Mouse (Mus musculus) hindbrain, postnatal 0 days (tissue): ENCODE results near the gene Clec10a. TPM values are rescaled to one million over a fixed set of nuclear protein-coding genes. Genes with fewer than 3 reads are reported as not detected.

Source experiments
- ATAC-seq: fragments of 200-750 bp; cut with Nextera tagmentation; 2 replicates; pipeline ENCODE4 v1.8.0; 2017; ENCODE audit warnings: mild to moderate bottlenecking, moderate TSS enrichment, moderate library complexity
- DNase-seq: peaks from one replicate; pipeline ENCODE4 v3.0.0-alpha.2; 2015; ENCODE audit warnings: low spot score
- H3K27ac ChIP-seq: fragments of 300-500 bp; sonication (generic); 2 replicates; pipeline ENCODE4 v1.5.1; 2014; ENCODE audit warnings: mild to moderate bottlenecking
- H3K27me3 ChIP-seq: fragments of 300-500 bp; sonication (generic); 2 replicates; pipeline ENCODE4 v1.6.1; 2014; ENCODE audit warnings: low read length, mixed read lengths; ENCODE audit not compliant: insufficient read depth
- H3K36me3 ChIP-seq: fragments of 300-500 bp; sonication (generic); 2 replicates; pipeline ENCODE4 v1.6.1; 2014; ENCODE audit warnings: low read length, mixed read lengths; ENCODE audit not compliant: insufficient read depth
- H3K4me1 ChIP-seq: fragments of 300-500 bp; sonication (generic); 2 replicates; pipeline ENCODE4 v1.6.1; 2014; ENCODE audit warnings: antibody characterized with exemption, low read length, mixed read lengths; ENCODE audit not compliant: insufficient read depth
- H3K4me2 ChIP-seq: fragments of 300-500 bp; sonication (generic); 2 replicates; pipeline ENCODE4 v1.6.1; 2014; ENCODE audit warnings: low read depth, mild to moderate bottlenecking, low read length, moderate library complexity, mixed read lengths
- H3K4me3 ChIP-seq: fragments of 300-500 bp; sonication (generic); 2 replicates; pipeline ENCODE4 v1.5.1; 2014; ENCODE audit warnings: low read length
- H3K9ac ChIP-seq: fragments of 300-500 bp; sonication (generic); replicated peaks from 2 replicates; pipeline ENCODE4 v1.6.1; 2014; ENCODE audit warnings: mild to moderate bottlenecking, low read length, moderate library complexity, mixed read lengths
- H3K9me3 ChIP-seq: fragments of 300-500 bp; sonication (generic); 2 replicates; pipeline ENCODE4 v1.6.1; 2016; ENCODE audit warnings: low read length, mixed read lengths
- CTCF ChIP-seq: IDR thresholded peaks from 2 replicates; pipeline ENCODE4 v1.5.1; 2016; ENCODE audit warnings: antibody characterized with exemption, control low read depth, low read depth
- WGBS: fragments of 180-500 bp; shearing (Covaris S2); extraction: QIAGEN DNeasy Blood & Tissue Kit; methylation state at CpG from one replicate; pipeline ENCODE4 v1.1.7; 2014; 5-methylcytosine and 5-hydroxymethylcytosine counted together
- polyA plus RNA-seq: library from polyadenylated mRNA; unstranded; fragments of >200 nt; fragmentation: Nextera tagmentation; extraction: Ambion mirVana; gene quantifications from 2 replicates; pipeline ENCODE4 v1.2.1, GENCODE M21; 2015
- total RNA-seq: library from RNA; depleted of rRNA; stranded (reverse); fragments of >200 nt; gene quantifications from 2 replicates; pipeline ENCODE4 v1.2.3, GENCODE M21; 2014

The Clec10a gene
- total and polyA plus RNA-seq, 2 experiments from 2014 or later: 1.3 to 1.7 TPM

DNA sequence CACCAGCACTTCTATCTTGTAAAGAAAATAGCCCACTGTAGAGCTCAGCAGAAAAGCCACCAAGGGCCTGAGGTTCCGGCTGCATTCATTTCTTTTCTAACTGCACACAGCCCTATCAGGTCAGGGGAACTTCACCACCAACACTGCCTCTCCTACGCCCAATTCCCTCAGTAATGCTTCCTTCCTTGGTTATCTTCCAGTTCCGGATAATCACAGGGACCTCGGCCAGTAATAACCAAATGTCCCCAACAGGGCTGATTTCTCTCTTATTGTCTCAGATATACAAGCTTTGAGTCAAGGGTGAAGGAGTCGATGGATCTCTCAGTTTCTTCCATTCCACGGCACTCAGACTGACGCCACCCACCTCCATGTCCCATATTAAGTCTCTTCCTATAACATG is 51.3 kb downstream of the Clec10a start:
- no peak overlapping the region for H3K4me2 ChIP-seq
- H3K4me3 ChIP-seq: no peak overlapping the region
- TF ChIP-seq CTCF: no peak
- ATAC-seq (no peak), DNase-seq (no peak)
- no peaks in the 10 kb centered on the region for H3K36me3 ChIP-seq
- 78% methylated on average over 7 of the region's 7 CpGs for WGBS
- no peaks in the 10 kb centered on the region for H3K27me3 ChIP-seq
- no peaks in the 10 kb centered on the region for H3K9me3 ChIP-seq
- no peaks in the 10 kb centered on the region for H3K4me1 ChIP-seq
- H3K9ac ChIP-seq: no peak overlapping the region
- H3K27ac ChIP-seq: no peak overlapping the region

GRCm38 (mm10) chr11:70208778-70209388 is 52.9 kb downstream of the Clec10a start:
- H3K27ac ChIP-seq: no peak overlapping the region
- no peak for TF ChIP-seq CTCF

GRCm38 (mm10) chr11:70210681-70211080 is 54.7 kb downstream of the Clec10a start:
- no peak overlapping the region for H3K4me3 ChIP-seq
- no peaks in the 10 kb centered on the region for H3K9me3 ChIP-seq
- no peaks in the 10 kb centered on the region for H3K36me3 ChIP-seq
- no peak for DNase-seq
- WGBS: 88% methylated on average over 2 of the region's 2 CpGs
- no peak for ATAC-seq
- H3K9ac ChIP-seq: no peak overlapping the region
- 0 out of 2 replicates have a peak, but pooled peaks cover 7% of the 10 kb centered on the region for H3K4me1 ChIP-seq
- H3K27ac ChIP-seq: no peak overlapping the region
- no peak overlapping the region for H3K4me2 ChIP-seq
- no peaks in the 10 kb centered on the region for H3K27me3 ChIP-seq
- TF ChIP-seq CTCF: no peak

More at GRCm38 (mm10) chr11:70208778-70209388, 52.9 kb downstream of the Clec10a start:
- no peaks in the 10 kb centered on the region for H3K36me3 ChIP-seq
- 0 out of 2 replicates have a peak, but pooled peaks cover 3% of the 10 kb centered on the region for H3K4me1 ChIP-seq
- DNase-seq: no peak
- WGBS: 80% methylated on average over 5 of the region's 5 CpGs
- no peak for ATAC-seq
- H3K4me3 ChIP-seq: no peak overlapping the region
- no peaks in the 10 kb centered on the region for H3K9me3 ChIP-seq
- H3K4me2 ChIP-seq: no peak overlapping the region
- H3K27me3 ChIP-seq: no peaks in the 10 kb centered on the region
- H3K9ac ChIP-seq: no peak overlapping the region

GRCm38 (mm10) chr11:70211972-70212371 is 56.0 kb downstream of the Clec10a start:
- Histone ChIP-seq H3K27me3 (no peaks in the 10 kb centered on the region), H3K27ac (no peak overlapping the region), H3K4me2 (no peak overlapping the region), H3K4me1 (0 out of 2 replicates have a peak, but pooled peaks cover 7% of the 10 kb centered on the region), H3K9me3 (no peaks in the 10 kb centered on the region), H3K4me3 (no peak overlapping the region), H3K36me3 (no peaks in the 10 kb centered on the region), H3K9ac (no peak overlapping the region)
- ATAC-seq (no peak), DNase-seq (no peak)
- WGBS: 76% methylated on average over 6 of the region's 6 CpGs
- TF ChIP-seq CTCF: no peak

- Histone ChIP-seq H3K9me3 (no peaks in the 10 kb centered on the region), H3K9ac (peak within 1 kb of the TSS; percentile 54; the same call in 1 of the 2 replicates), H3K27ac (no peak within 1 kb of the TSS), H3K4me2 (peak within 1 kb of the TSS; percentile 77), H3K36me3 (peaks cover 3% of the 10 kb centered on the region; the same call in 1 of the 2 replicates), H3K27me3 (no peaks in the 10 kb centered on the region), H3K4me1 (0 out of 2 replicates have a peak, but pooled peaks cover 7% of the 10 kb centered on the region), H3K4me3 (peak within 1 kb of the TSS; percentile 44)
- no peak for TF ChIP-seq CTCF
- WGBS: 57% methylated on average over 6 of the region's 6 CpGs
- no peak for DNase-seq
- no peak for ATAC-seq
Measured at GRCm38 (mm10) chr11:70212423-70212822, 56.4 kb downstream of the Clec10a start, which contains the start of gene Slc16a11. Gene Slc16a11 (plus strand): TSS chr11:70212752.

DNA sequence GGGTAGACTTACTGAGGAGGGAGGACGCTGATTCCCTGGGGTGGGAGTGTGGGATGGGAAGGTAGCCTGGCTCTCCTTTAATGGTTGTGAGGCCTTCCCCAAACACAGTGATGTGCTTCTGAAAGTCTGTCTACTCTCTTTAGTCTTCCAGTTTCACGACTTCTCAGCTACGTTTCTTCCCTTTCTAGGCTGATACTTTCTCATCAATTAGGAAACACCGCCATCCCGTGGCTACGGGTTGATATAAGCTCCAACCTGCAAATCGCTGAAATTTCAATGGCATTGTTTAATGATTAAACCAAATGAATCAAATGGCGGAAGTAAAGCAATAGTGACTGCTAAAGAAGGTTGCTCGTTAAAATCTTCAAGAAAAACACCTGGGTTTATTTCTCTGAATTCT is 56.9 kb downstream of the Clec10a start:
- DNase-seq: peak; percentile 89
- peak; percentile 79 for TF ChIP-seq CTCF
- 9% methylated on average over 9 of the region's 9 CpGs for WGBS
- no peak overlapping the region for H3K4me3 ChIP-seq
- 0 out of 2 replicates have a peak, but pooled peaks cover 7% of the 10 kb centered on the region for H3K4me1 ChIP-seq
- no peaks in the 10 kb centered on the region for H3K9me3 ChIP-seq
- peaks cover 3% of the 10 kb centered on the region; the same call in 1 of the 2 replicates for H3K36me3 ChIP-seq
- ATAC-seq: no peak
- H3K9ac ChIP-seq: no peak overlapping the region
- H3K27me3 ChIP-seq: no peaks in the 10 kb centered on the region
- H3K27ac ChIP-seq: no peak overlapping the region
- peak overlapping the region; percentile 77; the same call in 1 of the 2 replicates for H3K4me2 ChIP-seq

- DNase-seq: peak; percentile 53
- Histone ChIP-seq H3K9ac (peak overlapping the region; percentile 54), H3K9me3 (no peaks in the 10 kb centered on the region), H3K4me2 (peak overlapping the region; percentile 77), H3K4me1 (0 out of 2 replicates have a peak, but pooled peaks cover 12% of the 10 kb centered on the region), H3K36me3 (peaks cover 3% of the 10 kb centered on the region; the same call in 1 of the 2 replicates), H3K27me3 (no peaks in the 10 kb centered on the region), H3K27ac (no peak overlapping the region), H3K4me3 (peak overlapping the region; percentile 44)
- peak; percentile 46 for ATAC-seq
- TF ChIP-seq CTCF: no peak
- WGBS: 7% methylated on average over 26 of the region's 26 CpGs
Measured at GRCm38 (mm10) chr11:70213736-70214135, 57.7 kb downstream of the Clec10a start.
